In the genomic region with DNA sequence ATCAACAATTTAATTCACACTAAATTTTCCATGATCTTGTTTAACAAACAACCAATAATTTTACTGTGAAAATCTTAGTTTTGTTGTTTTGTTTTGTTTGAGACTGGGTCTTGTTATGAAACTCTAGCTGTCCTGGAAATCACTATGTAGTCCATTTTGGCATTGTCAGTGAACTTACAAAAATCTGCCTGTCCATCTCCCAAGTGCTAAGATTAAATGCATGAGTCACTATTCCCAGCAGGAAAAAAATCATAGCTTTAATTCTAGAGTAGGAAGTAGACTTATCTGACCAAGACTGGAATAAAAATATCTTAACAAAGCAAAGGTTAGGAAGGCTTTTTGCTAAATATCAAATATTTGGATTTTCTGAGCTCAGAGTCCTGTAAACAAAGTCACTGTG, we compare ENCODE assay signal across 17 mouse cellular contexts.
"Had no signal": no experiment of that assay in that cellular context is flagged by ENCODE, and none has a peak within 500 bp of the region (broad histone marks: within the 10 kb centered on the region; RNA-seq: fewer than 3 reads in every experiment).

No protein-coding gene starts in this region.

- ATAC-seq: liver, postnatal 0 days; midbrain, embryonic 13.5 days; midbrain, embryonic 15.5 days had no signal

- DNase-seq: liver, embryonic 13.5 days; liver, postnatal 0 days; lung, postnatal 10 days; right cerebral cortex, postnatal 14 days; right cerebral cortex, postnatal 4 days; spleen, adult 18-20 months; thymus, adult 18-20 months; thymus, postnatal 14 days; thymus, postnatal 36 days had no signal

- H3K27ac ChIP-seq: liver, embryonic 13.5 days; liver, embryonic 15.5 days; macrophage; midbrain, embryonic 13.5 days; midbrain, embryonic 15.5 days; neural tube, embryonic 12.5 days had no signal

- H3K4me3 ChIP-seq: liver, embryonic 13.5 days; liver, embryonic 15.5 days; megakaryocyte, embryonic 14.5 days; midbrain, embryonic 13.5 days; midbrain, embryonic 15.5 days; neural tube, embryonic 12.5 days had no signal

- H3K4me2 ChIP-seq: liver, embryonic 11.5 days; liver, embryonic 13.5 days; liver, embryonic 15.5 days; midbrain, embryonic 11.5 days; midbrain, embryonic 13.5 days; midbrain, embryonic 15.5 days; neural tube, embryonic 12.5 days had no signal

- H3K9me3 ChIP-seq: liver, embryonic 13.5 days; liver, embryonic 15.5 days; midbrain, embryonic 13.5 days; midbrain, embryonic 15.5 days; neural tube, embryonic 12.5 days had no signal

- H3K9ac ChIP-seq: liver, embryonic 13.5 days; liver, embryonic 15.5 days; liver, postnatal 0 days; midbrain, embryonic 13.5 days; midbrain, embryonic 15.5 days; neural tube, embryonic 12.5 days had no signal

- H3K36me3 ChIP-seq: liver, embryonic 13.5 days; liver, embryonic 15.5 days; midbrain, embryonic 13.5 days; midbrain, embryonic 15.5 days; neural tube, embryonic 12.5 days had no signal

- H3K27me3 ChIP-seq: liver, embryonic 13.5 days; liver, embryonic 15.5 days; megakaryocyte, embryonic 14.5 days; midbrain, embryonic 13.5 days; midbrain, embryonic 15.5 days; neural tube, embryonic 12.5 days had no signal

- H3K4me1 ChIP-seq: liver, embryonic 13.5 days; liver, embryonic 15.5 days; megakaryocyte, embryonic 14.5 days; midbrain, embryonic 13.5 days; midbrain, embryonic 15.5 days; neural tube, embryonic 12.5 days had no signal
